Mouse (Mus musculus) subcutaneous adipose tissue, adult 2 months (tissue): ENCODE results near the gene Parva. TPM values are rescaled to one million over a fixed set of nuclear protein-coding genes. Genes with fewer than 3 reads are reported as not detected.

Experiments used
- polyA plus RNA-seq: library from polyadenylated mRNA; depleted of rRNA; stranded (reverse); fragments of >200 nt; gene quantifications from 2 replicates; pipeline ENCODE4 v1.2.3, GENCODE M21; 2012; ENCODE audit warnings: low replicate concordance; rRNA removed

The Parva gene
- polyA plus RNA-seq = 112 and 135 TPM in 2 replicates

GRCm38 (mm10) chr7:112427357-112428157 lies at the start of gene Parva:
Gene Parva, plus strand, starts transcription at chr7:112427505.

Other genes starting within 250 kb of the Parva start
- 13.8 and 38.7 TPM in 2 replicates for gene Mical2, start 201.6 kb upstream of the Parva start, polyA plus RNA-seq